Mouse (Mus musculus) brain, embryonic 14.5 days (tissue): ENCODE measurements around the gene Olfr283. TPM values are rescaled to one million over a fixed set of nuclear protein-coding genes. Genes with fewer than 3 reads are reported as not detected.
A peak's percentile ranks its signal among the peaks of the same experiment; 100 is the strongest.
"Not testable (repeated sequence)": the region's sequence is repeated elsewhere in the genome, so short reads cannot be mapped to it uniquely, and the experiment has no call there.

Source experiments
- DNase-seq: peaks from one replicate; pipeline ENCODE4 v3.0.0-alpha.2; 2011; ENCODE audit warnings: low read depth
- CTCF ChIP-seq: fragments of 200-500 bp; IDR thresholded peaks from 2 replicates; pipeline ENCODE4 v1.5.1; 2012; ENCODE audit warnings: inconsistent platforms, mild to moderate bottlenecking, moderate library complexity, borderline replicate concordance; ENCODE audit not compliant: insufficient read depth, insufficient read length; ENCODE audit errors: extremely low read depth
- POLR2A ChIP-seq: fragments of 200-500 bp; IDR thresholded peaks from 2 replicates; pipeline ENCODE4 v1.6.1; 2012; ENCODE audit warnings: mild to moderate bottlenecking, inconsistent platforms, borderline replicate concordance; ENCODE audit not compliant: poor library complexity, insufficient read depth, insufficient read length, severe bottlenecking; ENCODE audit errors: extremely low read depth
- polyA plus RNA-seq: library from polyadenylated mRNA; depleted of rRNA; stranded (reverse); fragments of >200 nt; gene quantifications from 2 replicates; pipeline ENCODE4 v1.2.3, GENCODE M21; 2012; rRNA removed

Olfr283 gene
- not detected in 2 replicates for polyA plus RNA-seq

- DNase-seq, result no peak
Observed at GRCm38 (mm10) chr15:98380846-98381245, at the start of gene Olfr283. TSS of gene Olfr283 (minus strand) at chr15:98380946.

GRCm38 (mm10) chr15:98425188-98425587, 44.4 kb upstream of the Olfr283 start:
- no peak for TF ChIP-seq CTCF
- no peak for TF ChIP-seq POLR2A
- DNase-seq, result no peak

More at GRCm38 (mm10) chr15:98380846-98381245, at the start of gene Olfr283:
- TF ChIP-seq CTCF (no peak), POLR2A (no peak)

- TF ChIP-seq CTCF (no peak), POLR2A (no peak)
- DNase-seq, result no peak
Observed at GRCm38 (mm10) chr15:98424753-98425152, 44.0 kb upstream of the Olfr283 start.

- TF ChIP-seq POLR2A (no peak), CTCF (no peak)
- no peak for DNase-seq
Observed at GRCm38 (mm10) chr15:98424326-98424725, 43.6 kb upstream of the Olfr283 start.

GRCm38 (mm10) chr15:98420897-98421296, 40.2 kb upstream of the Olfr283 start:
- DNase-seq, result no peak
- no peak for TF ChIP-seq CTCF
- TF ChIP-seq POLR2A, result no peak

GRCm38 (mm10) chr15:98418096-98418495, 37.4 kb upstream of the Olfr283 start:
- TF ChIP-seq POLR2A (no peak), CTCF (no peak)
- DNase-seq, result no peak

- DNase-seq, result not testable (repeated sequence)
- peak; percentile 53; the same call in 1 of the 2 replicates for TF ChIP-seq CTCF
Observed at GRCm38 (mm10) chr15:98417285-98417684, 36.5 kb upstream of the Olfr283 start.

- not testable (repeated sequence) for DNase-seq
Observed at GRCm38 (mm10) chr15:98416802-98417201, 36.1 kb upstream of the Olfr283 start.

- TF ChIP-seq CTCF (no peak), POLR2A (no peak)
- DNase-seq, result no peak
Observed at GRCm38 (mm10) chr15:98415996-98416395, 35.2 kb upstream of the Olfr283 start.

GRCm38 (mm10) chr15:98410249-98410648, 29.5 kb upstream of the Olfr283 start:
- TF ChIP-seq POLR2A, result no peak
- no peak for TF ChIP-seq CTCF

GRCm38 (mm10) chr15:98409635-98410034, 28.9 kb upstream of the Olfr283 start:
- no peak for DNase-seq
- no peak for TF ChIP-seq CTCF
- no peak for TF ChIP-seq POLR2A

More at GRCm38 (mm10) chr15:98410249-98410648, 29.5 kb upstream of the Olfr283 start:
- DNase-seq, result no peak

GRCm38 (mm10) chr15:98408406-98409060, 27.8 kb upstream of the Olfr283 start:
- DNase-seq, result no peak

GRCm38 (mm10) chr15:98402356-98402755, 21.6 kb upstream of the Olfr283 start:
- TF ChIP-seq CTCF, result no peak
- no peak for TF ChIP-seq POLR2A
- no peak for DNase-seq

More at GRCm38 (mm10) chr15:98408406-98409060, 27.8 kb upstream of the Olfr283 start:
- TF ChIP-seq CTCF (peak; percentile 44; the same call in 1 of the 2 replicates), POLR2A (no peak)

- DNase-seq, result no peak
- TF ChIP-seq CTCF (no peak), POLR2A (no peak)
Observed at GRCm38 (mm10) chr15:98397136-98397535, 16.4 kb upstream of the Olfr283 start.
